Mouse (Mus musculus) ES-E14 (cell line): ENCODE results near the gene Actr2.

ENCODE experiments used
- CHD2 ChIP-seq: IDR thresholded peaks from 2 replicates; pipeline ENCODE4 v1.6.1; 2014; ENCODE audit warnings: mild to moderate bottlenecking, low read depth, low read length, inconsistent platforms
- HCFC1 ChIP-seq: IDR thresholded peaks from 2 replicates; pipeline ENCODE4 v1.6.1; 2012; ENCODE audit warnings: low read length, inconsistent platforms, borderline replicate concordance; ENCODE audit not compliant: insufficient read depth
- MAFK ChIP-seq: IDR thresholded peaks from 2 replicates; pipeline ENCODE4 v1.6.1; 2014; ENCODE audit warnings: mild to moderate bottlenecking, low read depth, low read length, inconsistent platforms; ENCODE audit not compliant: insufficient read depth
- ZNF384 ChIP-seq: IDR thresholded peaks from 2 replicates; pipeline ENCODE4 v1.6.1; 2012; ENCODE audit warnings: low read depth, low read length, inconsistent platforms

DNA sequence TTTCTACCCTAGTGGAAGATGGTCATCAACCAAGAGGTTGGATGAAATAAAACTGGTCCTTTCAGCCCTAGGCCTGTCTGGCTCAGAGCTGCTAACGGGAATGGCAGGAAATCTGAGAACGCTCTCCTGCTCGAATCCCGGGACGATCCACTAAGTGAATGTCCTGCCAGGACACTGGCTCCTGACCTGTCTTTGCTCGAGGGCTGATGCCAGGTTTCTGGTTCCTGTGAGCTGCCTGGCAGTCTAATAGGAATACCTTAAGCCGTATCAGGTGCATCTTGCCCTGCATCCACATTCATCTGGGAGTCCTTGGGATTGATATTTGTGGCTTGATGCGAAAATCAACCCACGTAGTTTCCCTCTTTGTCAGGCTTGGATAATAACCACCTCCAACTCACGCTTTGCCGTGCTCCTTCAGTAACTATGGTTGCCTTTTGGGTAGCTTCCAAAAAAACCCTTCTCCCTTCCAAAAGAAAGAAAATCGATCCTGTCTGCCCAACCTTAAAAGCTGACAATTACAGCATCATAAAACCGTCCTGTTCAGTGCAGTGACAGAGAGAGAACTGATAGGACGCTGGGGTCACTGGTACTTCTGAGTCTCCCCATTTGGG, 78.3 kb downstream of the Actr2 start:
- TF ChIP-seq MAFK = no peak
- TF ChIP-seq CHD2 = no peak
- TF ChIP-seq ZNF384 = no peak
- TF ChIP-seq HCFC1 = no peak
